Mouse (Mus musculus): ENCODE measurements at regions not wholly inside any gene's neighbourhood (a gene's known extent, or its start where the extent isn't known, plus 50 kb on each side); places are given as distances from the start of the nearest gene placed in this dataset.
"Not testable (repeated sequence)": the region's sequence is repeated elsewhere in the genome, so short reads cannot be mapped to it uniquely, and the experiment has no call there.

DNA sequence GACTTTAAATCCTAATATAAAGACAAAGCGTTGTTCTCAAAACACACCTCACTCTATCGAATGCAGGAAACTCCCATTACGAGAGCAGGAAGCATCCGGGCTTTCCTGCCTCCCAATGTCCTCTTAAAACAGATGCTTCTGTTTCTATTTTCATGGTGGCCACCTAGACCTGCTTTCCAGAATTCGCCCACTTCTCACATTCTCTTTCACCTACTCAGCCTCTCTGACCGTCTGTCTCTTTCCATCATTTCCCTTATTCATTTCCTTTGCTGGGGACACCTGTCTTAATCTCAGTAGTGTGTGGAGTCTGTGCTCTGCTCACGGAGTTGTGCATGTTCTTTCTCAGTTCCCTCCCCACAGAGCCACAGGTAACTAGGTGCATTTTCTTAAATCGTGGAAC, 240.3 kb downstream of the Fam198b start:
- Histone ChIP-seq H3K9me3 (ENCODE audit: control insufficient read depth, low read length) (no peaks in the 10 kb centered on the region), H3K27me3 (ENCODE audit: control insufficient read depth, insufficient read depth, low read length) (no peaks in the 10 kb centered on the region), H3K4me2 (replicated peaks) (no peak overlapping the region), H3K36me3 (replicated peaks; ENCODE audit: control insufficient read depth, insufficient read depth) (no peaks in the 10 kb centered on the region), H3K9ac (no peak overlapping the region), H3K4me1 (replicated peaks; ENCODE audit: control insufficient read depth, insufficient read depth, low read length) (no peaks in the 10 kb centered on the region), H3K4me3 (replicated peaks; ENCODE audit: low read length) (no peak overlapping the region), H3K27ac (no peak overlapping the region)
- ATAC-seq (ENCODE audit: low FRiP score) (no peak), DNase-seq (ENCODE audit: low spot score) (no peak)
- 90% methylated on average over 8 of the region's 8 CpGs for WGBS

- no peak for DNase-seq (ENCODE audit: low spot score)
Measured at GRCm38 (mm10) chr3:80141697-80142096, 257.4 kb downstream of the Fam198b start.

DNA sequence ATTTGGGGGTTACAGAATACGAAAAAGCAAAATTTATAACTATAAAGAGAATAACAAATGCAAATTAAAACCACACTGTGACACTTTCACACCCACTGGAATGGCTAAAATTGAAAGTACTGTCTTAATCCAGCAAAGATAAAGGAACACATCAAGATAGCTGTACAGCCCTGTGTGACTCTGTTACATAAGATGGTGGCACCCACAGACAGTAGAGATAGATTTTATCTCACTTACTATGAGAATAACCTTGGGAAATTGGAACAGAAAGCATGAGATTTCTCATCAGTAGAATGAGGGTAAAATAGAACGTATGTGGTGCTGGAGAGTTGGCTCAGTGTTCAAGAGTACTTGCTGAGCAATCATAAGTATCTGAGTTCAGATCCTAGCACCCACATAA, 276.1 kb downstream of the Fam198b start:
- Histone ChIP-seq H3K9ac (no peak overlapping the region), H3K36me3 (replicated peaks; ENCODE audit: control insufficient read depth, insufficient read depth) (no peaks in the 10 kb centered on the region), H3K4me1 (replicated peaks; ENCODE audit: control insufficient read depth, insufficient read depth, low read length) (no peaks in the 10 kb centered on the region), H3K9me3 (ENCODE audit: control insufficient read depth, low read length) (no peaks in the 10 kb centered on the region), H3K4me3 (replicated peaks; ENCODE audit: low read length) (no peak overlapping the region), H3K4me2 (replicated peaks) (no peak overlapping the region), H3K27ac (no peak overlapping the region), H3K27me3 (ENCODE audit: control insufficient read depth, insufficient read depth, low read length) (no peaks in the 10 kb centered on the region)
- 85% methylated on average over 2 of the region's 2 CpGs for WGBS
- DNase-seq (ENCODE audit: low spot score) (no peak), ATAC-seq (ENCODE audit: low FRiP score) (no peak)

More at GRCm38 (mm10) chr3:80141697-80142096, 257.4 kb downstream of the Fam198b start:
- no peak overlapping the region for H3K4me2 ChIP-seq (replicated peaks)
- H3K9ac ChIP-seq = no peak overlapping the region
- H3K4me1 ChIP-seq (replicated peaks; ENCODE audit: control insufficient read depth, insufficient read depth, low read length) = no peaks in the 10 kb centered on the region
- H3K27ac ChIP-seq = no peak overlapping the region
- H3K4me3 ChIP-seq (replicated peaks; ENCODE audit: low read length) = no peak overlapping the region
- H3K9me3 ChIP-seq (ENCODE audit: control insufficient read depth, low read length) = no peaks in the 10 kb centered on the region
- 38% methylated on average over 1 of the region's 1 CpGs for WGBS
- no peaks in the 10 kb centered on the region for H3K27me3 ChIP-seq (ENCODE audit: control insufficient read depth, insufficient read depth, low read length)
- ATAC-seq (ENCODE audit: low FRiP score) = no peak
- H3K36me3 ChIP-seq (replicated peaks; ENCODE audit: control insufficient read depth, insufficient read depth) = no peaks in the 10 kb centered on the region

DNA sequence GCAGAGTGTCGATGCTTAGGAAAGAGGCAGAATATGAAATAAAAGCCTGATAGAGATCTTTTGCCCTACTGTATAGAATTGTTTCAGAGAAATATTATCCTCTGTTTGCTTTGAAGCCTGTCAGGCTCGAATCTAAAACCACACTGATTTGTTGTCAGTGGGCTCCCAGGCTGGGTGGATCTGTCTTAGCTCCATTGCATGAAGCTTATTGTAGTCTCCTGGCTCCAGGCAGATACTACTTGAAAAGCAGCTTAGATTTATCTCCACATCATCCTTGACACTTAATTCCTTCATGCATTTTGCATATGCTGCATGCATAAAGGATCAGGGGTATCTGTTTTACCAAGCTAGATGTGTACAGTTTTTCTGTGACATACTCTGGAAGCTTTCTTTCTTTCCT, 297.4 kb downstream of the Fam198b start:
- no peak overlapping the region for H3K4me3 ChIP-seq (replicated peaks; ENCODE audit: low read length)
- H3K27me3 ChIP-seq (ENCODE audit: control insufficient read depth, insufficient read depth, low read length) = no peaks in the 10 kb centered on the region
- WGBS = 60% methylated on average over 2 of the region's 2 CpGs
- no peaks in the 10 kb centered on the region for H3K4me1 ChIP-seq (replicated peaks; ENCODE audit: control insufficient read depth, insufficient read depth, low read length)
- no peak overlapping the region for H3K27ac ChIP-seq
- H3K4me2 ChIP-seq (replicated peaks) = no peak overlapping the region
- ATAC-seq (ENCODE audit: low FRiP score) (no peak), DNase-seq (ENCODE audit: low spot score) (no peak)
- no peaks in the 10 kb centered on the region for H3K9me3 ChIP-seq (ENCODE audit: control insufficient read depth, low read length)
- no peaks in the 10 kb centered on the region for H3K36me3 ChIP-seq (replicated peaks; ENCODE audit: control insufficient read depth, insufficient read depth)
- H3K9ac ChIP-seq = no peak overlapping the region

DNA sequence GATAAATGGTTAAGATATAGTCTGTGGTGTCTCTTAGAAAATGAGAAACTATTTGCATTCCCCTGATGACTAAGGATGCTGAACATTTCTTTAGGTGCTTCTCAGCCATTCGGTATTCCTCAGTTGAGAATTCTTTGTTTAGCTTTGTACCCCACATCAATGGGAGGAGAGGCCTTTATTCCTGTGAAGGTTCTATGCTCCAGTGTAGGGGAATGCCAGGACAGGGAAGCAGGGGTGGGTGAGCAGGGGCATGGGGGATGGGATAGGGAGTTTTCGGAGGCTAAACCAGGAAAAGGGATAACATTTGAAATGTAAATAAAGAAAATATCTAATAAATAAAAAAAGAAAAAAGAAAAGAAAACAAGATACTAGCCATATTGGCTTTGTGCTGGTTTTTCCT, 297.8 kb downstream of the Fam198b start:
- not testable (repeated sequence) for ATAC-seq (ENCODE audit: low FRiP score)

DNA sequence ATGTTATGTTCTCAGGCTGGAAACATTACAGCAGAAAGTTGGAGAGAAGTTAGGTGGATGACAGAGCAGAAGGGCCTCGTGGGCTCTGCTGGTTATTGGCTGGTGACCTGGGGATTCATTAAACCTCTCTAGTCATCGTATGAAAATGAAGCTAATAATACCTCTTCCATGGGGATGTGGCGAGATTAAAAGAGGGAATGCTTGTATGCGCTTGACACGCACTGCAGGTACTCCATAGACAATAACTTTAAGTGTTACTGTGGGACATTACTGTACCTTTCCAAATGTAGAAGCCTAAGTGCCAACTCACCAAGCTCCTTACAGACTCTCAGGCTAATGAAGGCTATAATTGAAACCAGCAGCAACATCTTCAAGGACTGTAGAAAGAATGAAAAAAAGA, 303.1 kb downstream of the Fam198b start:
- H3K4me3 ChIP-seq (replicated peaks; ENCODE audit: low read length) = no peak overlapping the region
- no peak overlapping the region for H3K4me2 ChIP-seq (replicated peaks)
- no peaks in the 10 kb centered on the region for H3K27me3 ChIP-seq (ENCODE audit: control insufficient read depth, insufficient read depth, low read length)
- DNase-seq (ENCODE audit: low spot score) (no peak), ATAC-seq (ENCODE audit: low FRiP score) (no peak; the same call in 1 of the 2 replicates)
- WGBS = 84% methylated on average over 5 of the region's 5 CpGs
- H3K9ac ChIP-seq = no peak overlapping the region
- no peaks in the 10 kb centered on the region for H3K4me1 ChIP-seq (replicated peaks; ENCODE audit: control insufficient read depth, insufficient read depth, low read length)
- no peaks in the 10 kb centered on the region for H3K9me3 ChIP-seq (ENCODE audit: control insufficient read depth, low read length)
- H3K27ac ChIP-seq = no peak overlapping the region
- H3K36me3 ChIP-seq (replicated peaks; ENCODE audit: control insufficient read depth, insufficient read depth) = no peaks in the 10 kb centered on the region

More for the DNA sequence above, 297.8 kb downstream of the Fam198b start:
- not testable (repeated sequence) for H3K9me3 ChIP-seq (ENCODE audit: control insufficient read depth, low read length); DNase-seq (ENCODE audit: low spot score); H3K27ac ChIP-seq; H3K4me1 ChIP-seq (replicated peaks; ENCODE audit: control insufficient read depth, insufficient read depth, low read length); H3K36me3 ChIP-seq (replicated peaks; ENCODE audit: control insufficient read depth, insufficient read depth); H3K4me2 ChIP-seq (replicated peaks); H3K4me3 ChIP-seq (replicated peaks; ENCODE audit: low read length); H3K27me3 ChIP-seq (ENCODE audit: control insufficient read depth, insufficient read depth, low read length); H3K9ac ChIP-seq
- 42% methylated on average over 2 of the region's 2 CpGs for WGBS

GRCm38 (mm10) chr3:80200904-80201303, 316.6 kb downstream of the Fam198b start:
- Histone ChIP-seq H3K9ac (no peak overlapping the region), H3K4me1 (replicated peaks; ENCODE audit: control insufficient read depth, insufficient read depth, low read length) (no peaks in the 10 kb centered on the region; the same call in 1 of the 2 replicates), H3K9me3 (ENCODE audit: control insufficient read depth, low read length) (no peaks in the 10 kb centered on the region), H3K4me2 (replicated peaks) (no peak overlapping the region), H3K27me3 (ENCODE audit: control insufficient read depth, insufficient read depth, low read length) (no peaks in the 10 kb centered on the region), H3K36me3 (replicated peaks; ENCODE audit: control insufficient read depth, insufficient read depth) (no peaks in the 10 kb centered on the region), H3K27ac (no peak overlapping the region), H3K4me3 (replicated peaks; ENCODE audit: low read length) (no peak overlapping the region)
- ATAC-seq (ENCODE audit: low FRiP score) = no peak
- 82% methylated on average over 2 of the region's 2 CpGs for WGBS
- no peak for DNase-seq (ENCODE audit: low spot score)

GRCm38 (mm10) chr3:80204821-80205220, 320.5 kb downstream of the Fam198b start:
- DNase-seq (ENCODE audit: low spot score) = no peak
- WGBS = 45% methylated on average over 1 of the region's 1 CpGs
- H3K36me3 ChIP-seq (replicated peaks; ENCODE audit: control insufficient read depth, insufficient read depth) = no peaks in the 10 kb centered on the region
- no peak overlapping the region for H3K27ac ChIP-seq
- H3K4me1 ChIP-seq (replicated peaks; ENCODE audit: control insufficient read depth, insufficient read depth, low read length) = no peaks in the 10 kb centered on the region; the same call in 1 of the 2 replicates
- H3K27me3 ChIP-seq (ENCODE audit: control insufficient read depth, insufficient read depth, low read length) = no peaks in the 10 kb centered on the region
- no peaks in the 10 kb centered on the region for H3K9me3 ChIP-seq (ENCODE audit: control insufficient read depth, low read length)
- no peak overlapping the region for H3K4me3 ChIP-seq (replicated peaks; ENCODE audit: low read length)
- ATAC-seq (ENCODE audit: low FRiP score) = no peak
- no peak overlapping the region for H3K9ac ChIP-seq
- no peak overlapping the region for H3K4me2 ChIP-seq (replicated peaks)

DNA sequence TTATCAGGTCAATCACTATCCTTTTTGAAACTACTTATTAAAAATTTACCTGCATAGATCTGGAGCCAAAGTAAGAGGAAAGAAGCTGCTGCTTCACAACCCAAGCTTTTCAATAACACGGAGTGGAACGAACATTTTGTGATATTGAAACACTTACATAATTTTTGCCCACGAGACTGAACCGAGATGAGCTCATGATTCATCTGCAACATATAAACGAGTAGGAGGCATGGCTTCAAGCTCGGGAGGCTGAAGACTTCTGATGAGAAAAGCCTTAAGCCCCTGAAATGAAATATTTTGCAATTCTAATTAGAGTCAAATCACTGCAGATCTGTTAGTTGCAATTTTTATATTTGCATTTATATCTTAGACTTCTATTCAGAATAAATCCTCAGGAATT, 321.0 kb downstream of the Fam198b start:
- no peak for DNase-seq (ENCODE audit: low spot score)
- no peaks in the 10 kb centered on the region for H3K9me3 ChIP-seq (ENCODE audit: control insufficient read depth, low read length)
- H3K27me3 ChIP-seq (ENCODE audit: control insufficient read depth, insufficient read depth, low read length) = no peaks in the 10 kb centered on the region
- H3K9ac ChIP-seq = no peak overlapping the region
- H3K4me1 ChIP-seq (replicated peaks; ENCODE audit: control insufficient read depth, insufficient read depth, low read length) = no peaks in the 10 kb centered on the region; the same call in 1 of the 2 replicates
- H3K36me3 ChIP-seq (replicated peaks; ENCODE audit: control insufficient read depth, insufficient read depth) = no peaks in the 10 kb centered on the region
- no peak overlapping the region for H3K4me3 ChIP-seq (replicated peaks; ENCODE audit: low read length)
- H3K4me2 ChIP-seq (replicated peaks) = no peak overlapping the region
- H3K27ac ChIP-seq = no peak overlapping the region
- ATAC-seq (ENCODE audit: low FRiP score) = no peak
- 50% methylated on average over 6 of the region's 6 CpGs for WGBS

DNA sequence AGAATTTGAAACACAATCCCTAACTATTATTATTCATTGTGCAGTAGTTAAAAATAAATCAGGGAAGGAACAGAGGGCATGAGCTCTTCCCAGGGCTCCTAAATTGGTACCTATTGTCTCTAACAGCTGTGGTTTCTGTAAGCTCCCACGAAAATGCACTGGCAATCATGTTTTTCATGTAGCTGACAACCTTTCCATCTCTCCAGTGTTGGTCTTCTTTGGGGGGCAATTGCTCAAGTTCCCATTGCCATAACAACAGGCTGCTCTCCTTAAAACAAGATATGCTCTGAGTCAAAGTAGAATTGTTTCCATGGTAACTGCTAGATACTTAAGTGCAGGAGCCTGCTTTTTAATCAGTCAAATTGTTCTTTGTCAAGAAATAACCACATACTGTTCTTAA, 322.7 kb downstream of the Fam198b start:
- 0% methylated on average over 1 of the region's 1 CpGs for WGBS

More for the DNA sequence above, 322.7 kb downstream of the Fam198b start:
- Histone ChIP-seq H3K4me1 (replicated peaks; ENCODE audit: control insufficient read depth, insufficient read depth, low read length) (no peaks in the 10 kb centered on the region; the same call in none of the 2 replicates), H3K4me3 (replicated peaks; ENCODE audit: low read length) (no peak overlapping the region), H3K36me3 (replicated peaks; ENCODE audit: control insufficient read depth, insufficient read depth) (no peaks in the 10 kb centered on the region), H3K27me3 (ENCODE audit: control insufficient read depth, insufficient read depth, low read length) (no peaks in the 10 kb centered on the region), H3K4me2 (replicated peaks) (no peak overlapping the region), H3K9me3 (ENCODE audit: control insufficient read depth, low read length) (no peaks in the 10 kb centered on the region), H3K27ac (no peak overlapping the region), H3K9ac (no peak overlapping the region)
- DNase-seq (ENCODE audit: low spot score) (no peak), ATAC-seq (ENCODE audit: low FRiP score) (no peak)

Measured in hindbrain, embryonic 14.5 days (tissue).